Mouse (Mus musculus): ENCODE results near the gene Jund. TPM values are rescaled to one million over a fixed set of nuclear protein-coding genes. Genes with fewer than 3 reads are reported as not detected.

The Jund gene
- polyA plus RNA-seq, 1 experiment from 2014 or later, result 54.6 TPM

DNA sequence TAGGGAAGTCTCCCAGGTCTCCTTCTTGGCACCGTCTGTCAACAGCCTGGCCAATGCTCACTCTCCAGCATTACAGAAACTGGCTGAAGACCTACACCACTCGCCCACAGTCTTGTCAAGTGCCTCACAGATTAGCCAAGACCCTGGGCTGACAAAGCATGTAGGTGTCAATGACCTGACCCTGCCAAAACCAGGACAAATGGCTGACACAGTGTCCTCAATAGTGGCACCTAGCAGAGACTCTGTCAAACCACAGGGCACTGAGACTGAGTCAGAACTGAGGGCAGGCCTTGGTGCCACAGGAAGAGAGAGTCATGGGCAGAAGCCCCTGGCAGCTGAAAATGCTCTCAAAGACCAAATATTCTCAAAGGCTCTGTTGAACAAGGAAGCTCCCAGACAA, 16.3 kb downstream of the Jund start:
- H3K4me2 ChIP-seq (ENCODE audit: low read length), result no peak overlapping the region
- H3K4me1 ChIP-seq (replicated peaks; ENCODE audit: control insufficient read depth, insufficient read depth, low read length), result no peaks in the 10 kb centered on the region
- H3K9me3 ChIP-seq (ENCODE audit: control insufficient read depth, low read length), result no peaks in the 10 kb centered on the region
- ATAC-seq, result no peak
- no peak overlapping the region for H3K9ac ChIP-seq (replicated peaks; ENCODE audit: low read depth, low read length)
- no peak overlapping the region for H3K4me3 ChIP-seq (replicated peaks; ENCODE audit: low read length)
- no peaks in the 10 kb centered on the region for H3K27me3 ChIP-seq (replicated peaks; ENCODE audit: control insufficient read depth, insufficient read depth, low read length)
- no peaks in the 10 kb centered on the region for H3K36me3 ChIP-seq (ENCODE audit: control insufficient read depth, insufficient read depth)
- 62% methylated on average over 2 of the region's 2 CpGs for WGBS
- no peak overlapping the region for H3K27ac ChIP-seq (ENCODE audit: low read length)

DNA sequence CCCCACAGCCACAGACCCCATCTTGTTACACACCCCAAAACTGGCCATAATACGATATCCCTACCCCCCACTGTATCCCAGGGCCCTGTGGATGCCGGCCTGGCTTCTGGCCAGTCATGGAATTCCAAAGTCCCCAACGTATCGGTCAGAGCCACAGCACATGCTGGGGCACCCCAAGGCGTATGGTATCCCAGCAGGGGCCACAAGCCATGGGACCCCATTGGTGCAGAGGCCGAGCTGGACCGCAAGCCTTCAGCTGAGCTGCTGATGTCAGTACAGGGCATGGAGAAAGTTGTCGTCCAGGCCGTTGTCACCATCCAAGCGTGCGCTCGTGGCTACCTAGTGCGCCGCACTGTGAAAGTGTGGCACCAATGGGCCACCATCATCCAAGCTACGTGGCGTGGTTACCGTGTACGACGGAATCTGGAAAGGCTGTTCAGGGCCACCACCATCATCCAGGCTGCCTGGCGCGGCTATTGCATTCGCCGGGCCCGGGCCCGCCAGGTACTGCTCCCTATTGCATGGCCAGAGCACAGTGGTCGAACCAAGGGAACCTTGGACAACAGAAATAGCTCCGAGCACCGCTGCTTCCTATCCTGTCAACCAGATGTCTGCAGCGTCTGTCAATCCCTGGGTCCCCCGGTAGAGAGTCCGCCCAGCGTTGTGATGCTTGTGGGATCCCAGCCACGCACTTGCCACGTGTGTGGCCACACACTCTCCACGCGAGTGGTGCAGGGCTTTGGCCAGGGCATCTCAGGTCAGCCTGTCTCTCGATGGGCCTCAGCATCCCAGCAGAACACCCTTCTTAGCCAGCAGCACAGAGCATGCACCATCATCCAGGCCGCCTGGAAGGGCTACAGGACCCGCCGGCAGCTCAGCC, 18.0 kb downstream of the Jund start:
- Histone ChIP-seq H3K9me3 (ENCODE audit: control insufficient read depth, low read length) (no peaks in the 10 kb centered on the region), H3K27ac (ENCODE audit: low read length) (no peak overlapping the region), H3K4me2 (ENCODE audit: low read length) (no peak overlapping the region), H3K9ac (replicated peaks; ENCODE audit: low read depth, low read length) (no peak overlapping the region), H3K36me3 (ENCODE audit: control insufficient read depth, insufficient read depth) (no peaks in the 10 kb centered on the region), H3K27me3 (replicated peaks; ENCODE audit: control insufficient read depth, insufficient read depth, low read length) (no peaks in the 10 kb centered on the region), H3K4me1 (replicated peaks; ENCODE audit: control insufficient read depth, insufficient read depth, low read length) (no peaks in the 10 kb centered on the region), H3K4me3 (replicated peaks; ENCODE audit: low read length) (no peak overlapping the region)
- ATAC-seq, result no peak
- 88% methylated on average over 40 of the region's 40 CpGs for WGBS

DNA sequence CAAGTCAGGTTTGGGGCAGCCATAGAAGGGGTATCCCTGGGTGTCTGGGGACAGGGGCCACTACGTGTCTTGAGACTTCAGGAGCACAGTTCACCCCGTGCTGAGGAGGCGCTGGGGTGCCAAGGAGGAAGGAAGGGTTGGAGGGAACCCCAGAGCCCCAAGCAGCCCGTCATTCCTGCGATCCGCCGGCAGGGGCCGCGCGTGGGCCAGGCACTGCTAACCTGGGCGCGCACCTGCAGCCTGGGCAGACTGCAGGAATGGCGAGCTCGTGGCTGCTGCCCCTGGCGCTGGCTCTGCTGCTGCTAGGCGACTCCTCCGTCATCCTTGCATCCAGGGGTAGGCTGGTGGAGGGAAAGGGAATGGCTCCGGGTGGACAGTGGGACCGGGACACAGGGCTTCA, 19.5 kb downstream of the Jund start, which contains the start of gene Gm3336:
Gene Gm3336, plus strand, starts transcription at position 247 of the 400 bp plus-strand sequence.
- Histone ChIP-seq H3K9me3 (ENCODE audit: control insufficient read depth, low read length) (no peaks in the 10 kb centered on the region), H3K4me2 (ENCODE audit: low read length) (no peak within 1 kb of the TSS), H3K4me3 (replicated peaks; ENCODE audit: low read length) (no peak within 1 kb of the TSS), H3K27me3 (replicated peaks; ENCODE audit: control insufficient read depth, insufficient read depth, low read length) (no peaks in the 10 kb centered on the region), H3K36me3 (ENCODE audit: control insufficient read depth, insufficient read depth) (no peaks in the 10 kb centered on the region), H3K4me1 (replicated peaks; ENCODE audit: control insufficient read depth, insufficient read depth, low read length) (no peaks in the 10 kb centered on the region), H3K27ac (ENCODE audit: low read length) (no peak within 1 kb of the TSS), H3K9ac (replicated peaks; ENCODE audit: low read depth, low read length) (no peak within 1 kb of the TSS)
- peak; percentile 34; the same call in 1 of the 2 replicates for ATAC-seq
- WGBS, result 5% methylated on average over 19 of the region's 19 CpGs

DNA sequence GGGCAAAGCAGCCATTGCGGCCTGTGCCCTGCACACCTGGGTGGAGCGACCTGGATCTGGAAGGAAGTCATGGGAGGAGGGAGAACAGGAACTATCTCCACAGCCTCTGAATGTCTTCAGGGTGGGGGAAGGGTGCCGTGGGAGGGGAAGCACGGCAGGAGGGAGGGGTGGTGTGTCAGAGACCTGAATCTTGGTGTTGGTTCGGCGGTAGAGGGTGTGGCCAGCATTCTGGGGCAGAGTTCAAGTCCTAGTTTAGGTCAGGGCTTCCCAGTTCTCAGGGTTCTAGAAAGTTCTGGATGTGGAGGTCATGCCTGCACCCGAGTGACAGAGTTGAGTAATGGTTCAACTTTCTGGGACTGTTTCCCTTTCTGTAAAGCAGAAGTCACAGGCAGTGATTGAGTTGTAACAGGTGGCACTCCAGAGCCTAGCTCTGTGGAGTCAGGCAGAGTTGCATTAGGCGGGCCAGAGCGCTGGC, 21.1 kb downstream of the Jund start:
- H3K9me3 ChIP-seq (ENCODE audit: control insufficient read depth, low read length), result no peaks in the 10 kb centered on the region
- WGBS, result 74% methylated on average over 9 of the region's 9 CpGs
- no peaks in the 10 kb centered on the region for H3K27me3 ChIP-seq (replicated peaks; ENCODE audit: control insufficient read depth, insufficient read depth, low read length)
- ATAC-seq, result no peak
- no peak overlapping the region for H3K27ac ChIP-seq (ENCODE audit: low read length)
- no peak overlapping the region for H3K4me3 ChIP-seq (replicated peaks; ENCODE audit: low read length)
- H3K4me1 ChIP-seq (replicated peaks; ENCODE audit: control insufficient read depth, insufficient read depth, low read length), result no peaks in the 10 kb centered on the region
- H3K9ac ChIP-seq (replicated peaks; ENCODE audit: low read depth, low read length), result no peak overlapping the region
- H3K4me2 ChIP-seq (ENCODE audit: low read length), result no peak overlapping the region
- no peaks in the 10 kb centered on the region for H3K36me3 ChIP-seq (ENCODE audit: control insufficient read depth, insufficient read depth)

DNA sequence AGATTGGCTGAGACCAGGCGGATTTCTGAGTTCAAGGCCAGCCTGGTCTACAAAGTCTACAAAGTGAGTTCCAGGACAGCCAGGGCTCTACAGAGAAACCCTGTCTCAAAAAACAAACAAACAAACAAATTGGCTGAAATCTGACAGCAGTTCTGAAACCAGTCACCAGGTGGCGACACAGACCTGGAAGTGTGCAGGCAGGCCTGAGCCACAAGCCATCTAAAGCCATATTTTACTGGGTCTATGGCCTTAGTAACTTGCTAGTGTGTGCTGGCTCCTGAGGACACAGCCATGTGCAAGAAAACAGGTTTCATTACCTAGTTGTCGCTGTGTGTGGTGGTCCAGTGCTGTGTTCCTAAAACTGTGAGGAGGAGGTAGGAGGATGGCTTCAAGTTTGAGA, 22.0 kb downstream of the Jund start:
- H3K27ac ChIP-seq (ENCODE audit: low read length), result no peak overlapping the region
- H3K9me3 ChIP-seq (ENCODE audit: control insufficient read depth, low read length), result no peaks in the 10 kb centered on the region
- H3K36me3 ChIP-seq (ENCODE audit: control insufficient read depth, insufficient read depth), result no peaks in the 10 kb centered on the region
- H3K4me2 ChIP-seq (ENCODE audit: low read length), result no peak overlapping the region
- 0 out of 2 replicates have a peak overlapping the region, but pooled peaks have one; percentile 17 for H3K9ac ChIP-seq (replicated peaks; ENCODE audit: low read depth, low read length)
- peak; percentile 75 for ATAC-seq
- H3K27me3 ChIP-seq (replicated peaks; ENCODE audit: control insufficient read depth, insufficient read depth, low read length), result no peaks in the 10 kb centered on the region
- H3K4me1 ChIP-seq (replicated peaks; ENCODE audit: control insufficient read depth, insufficient read depth, low read length), result no peaks in the 10 kb centered on the region
- 4% methylated on average over 3 of the region's 3 CpGs for WGBS
- no peak overlapping the region for H3K4me3 ChIP-seq (replicated peaks; ENCODE audit: low read length)

DNA sequence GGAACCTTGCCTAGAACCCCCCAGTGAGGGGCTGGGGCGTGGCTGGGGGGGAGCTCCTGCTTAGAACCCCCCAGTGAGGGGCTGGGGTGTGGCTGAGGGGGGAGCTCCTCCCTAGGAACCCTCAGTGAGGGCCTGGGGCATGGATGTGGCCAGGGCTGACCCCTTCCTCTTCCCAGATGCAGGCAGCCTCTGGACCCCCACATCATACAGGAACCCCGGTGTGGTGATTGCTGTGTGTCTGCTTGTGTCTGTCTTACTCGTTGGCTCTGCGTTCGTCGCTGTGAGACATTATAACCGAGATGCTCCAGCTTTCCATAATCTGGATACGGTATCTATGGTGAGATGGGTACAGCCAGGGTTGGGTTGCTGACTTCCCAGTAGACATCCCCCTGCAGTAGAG, 22.9 kb downstream of the Jund start:
- H3K9me3 ChIP-seq (ENCODE audit: control insufficient read depth, low read length), result no peaks in the 10 kb centered on the region
- no peak for ATAC-seq
- WGBS, result 86% methylated on average over 8 of the region's 8 CpGs

DNA sequence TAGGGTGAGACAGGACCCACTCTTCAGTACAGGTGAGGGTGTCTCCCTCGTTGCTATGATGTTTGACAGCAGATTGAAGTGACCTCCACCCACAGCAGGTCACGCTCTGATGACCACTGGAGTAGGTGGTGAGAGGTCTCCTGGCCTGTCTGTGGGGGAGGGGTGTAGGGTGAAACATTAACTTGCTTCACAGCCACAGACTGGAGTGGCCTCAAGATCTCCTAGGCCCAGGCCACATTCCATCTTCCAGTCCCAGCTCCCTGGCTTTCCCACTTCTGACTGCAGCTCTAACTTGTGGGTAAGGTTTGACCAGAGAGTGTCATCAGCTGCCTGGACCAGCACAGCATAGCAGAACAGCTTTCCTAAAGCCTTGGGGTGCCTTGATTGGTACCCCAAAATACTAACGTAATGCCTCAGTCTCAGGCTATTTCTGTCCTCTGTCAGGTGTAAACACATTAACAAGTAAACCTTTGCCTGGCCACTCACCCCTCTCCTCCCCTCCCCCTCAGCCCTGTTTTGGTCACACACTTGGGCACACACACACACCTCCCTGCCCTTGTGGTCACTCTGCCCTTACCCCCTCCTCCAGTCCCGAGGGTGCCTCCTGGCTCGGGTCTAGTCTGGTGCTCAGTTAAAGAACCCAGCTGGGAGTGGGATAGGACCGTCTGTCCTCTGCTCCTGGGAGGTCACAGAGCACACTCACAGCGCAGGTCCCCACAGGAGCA, 24.9 kb downstream of the Jund start, which contains the start of gene Pde4c:
Gene Pde4c, plus strand, starts transcription at position 235 of the 725 bp plus-strand sequence.
- Histone ChIP-seq H3K27ac (ENCODE audit: low read length) (no peak within 1 kb of the TSS), H3K27me3 (replicated peaks; ENCODE audit: control insufficient read depth, insufficient read depth, low read length) (peaks cover 4% of the 10 kb centered on the region), H3K4me1 (replicated peaks; ENCODE audit: control insufficient read depth, insufficient read depth, low read length) (no peaks in the 10 kb centered on the region), H3K4me3 (replicated peaks; ENCODE audit: low read length) (no peak within 1 kb of the TSS), H3K36me3 (ENCODE audit: control insufficient read depth, insufficient read depth) (no peaks in the 10 kb centered on the region), H3K4me2 (ENCODE audit: low read length) (no peak within 1 kb of the TSS), H3K9ac (replicated peaks; ENCODE audit: low read depth, low read length) (no peak within 1 kb of the TSS), H3K9me3 (ENCODE audit: control insufficient read depth, low read length) (no peaks in the 10 kb centered on the region)
- 71% methylated on average over 7 of the region's 7 CpGs for WGBS
- ATAC-seq, result no peak

More for the DNA sequence above, 22.9 kb downstream of the Jund start:
- H3K36me3 ChIP-seq (ENCODE audit: control insufficient read depth, insufficient read depth), result no peaks in the 10 kb centered on the region
- no peak overlapping the region for H3K9ac ChIP-seq (replicated peaks; ENCODE audit: low read depth, low read length)
- H3K4me3 ChIP-seq (replicated peaks; ENCODE audit: low read length), result no peak overlapping the region
- no peaks in the 10 kb centered on the region for H3K27me3 ChIP-seq (replicated peaks; ENCODE audit: control insufficient read depth, insufficient read depth, low read length)
- no peak overlapping the region for H3K27ac ChIP-seq (ENCODE audit: low read length)
- H3K4me1 ChIP-seq (replicated peaks; ENCODE audit: control insufficient read depth, insufficient read depth, low read length), result no peaks in the 10 kb centered on the region
- no peak overlapping the region for H3K4me2 ChIP-seq (ENCODE audit: low read length)

DNA sequence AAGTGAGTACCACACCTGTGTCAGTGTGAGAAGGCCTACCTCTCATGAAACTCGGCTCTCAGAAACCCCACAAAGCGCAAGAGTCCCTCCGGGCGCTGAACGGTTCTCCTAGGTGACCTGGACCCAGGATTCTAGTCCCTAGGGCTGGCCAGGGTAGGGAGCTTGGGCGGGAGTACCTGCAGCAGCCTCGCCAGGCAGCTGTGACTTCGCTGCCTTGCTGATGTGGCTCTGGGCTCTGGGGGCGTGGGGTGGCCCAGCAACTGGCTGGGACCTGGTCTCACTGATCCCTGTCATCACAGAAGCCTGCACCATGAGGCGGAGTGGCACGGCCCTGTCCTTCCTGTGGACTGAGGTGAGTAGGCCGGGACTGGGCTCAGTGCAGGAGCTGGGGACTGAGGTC, 25.5 kb downstream of the Jund start:
- no peaks in the 10 kb centered on the region for H3K36me3 ChIP-seq (ENCODE audit: control insufficient read depth, insufficient read depth)
- H3K4me1 ChIP-seq (replicated peaks; ENCODE audit: control insufficient read depth, insufficient read depth, low read length), result no peaks in the 10 kb centered on the region
- H3K4me3 ChIP-seq (replicated peaks; ENCODE audit: low read length), result no peak overlapping the region
- H3K9ac ChIP-seq (replicated peaks; ENCODE audit: low read depth, low read length), result no peak overlapping the region
- WGBS, result 82% methylated on average over 12 of the region's 12 CpGs
- peaks cover 9% of the 10 kb centered on the region for H3K27me3 ChIP-seq (replicated peaks; ENCODE audit: control insufficient read depth, insufficient read depth, low read length)
- H3K27ac ChIP-seq (ENCODE audit: low read length), result no peak overlapping the region
- ATAC-seq, result no peak
- H3K9me3 ChIP-seq (ENCODE audit: control insufficient read depth, low read length), result no peaks in the 10 kb centered on the region
- H3K4me2 ChIP-seq (ENCODE audit: low read length), result no peak overlapping the region

DNA sequence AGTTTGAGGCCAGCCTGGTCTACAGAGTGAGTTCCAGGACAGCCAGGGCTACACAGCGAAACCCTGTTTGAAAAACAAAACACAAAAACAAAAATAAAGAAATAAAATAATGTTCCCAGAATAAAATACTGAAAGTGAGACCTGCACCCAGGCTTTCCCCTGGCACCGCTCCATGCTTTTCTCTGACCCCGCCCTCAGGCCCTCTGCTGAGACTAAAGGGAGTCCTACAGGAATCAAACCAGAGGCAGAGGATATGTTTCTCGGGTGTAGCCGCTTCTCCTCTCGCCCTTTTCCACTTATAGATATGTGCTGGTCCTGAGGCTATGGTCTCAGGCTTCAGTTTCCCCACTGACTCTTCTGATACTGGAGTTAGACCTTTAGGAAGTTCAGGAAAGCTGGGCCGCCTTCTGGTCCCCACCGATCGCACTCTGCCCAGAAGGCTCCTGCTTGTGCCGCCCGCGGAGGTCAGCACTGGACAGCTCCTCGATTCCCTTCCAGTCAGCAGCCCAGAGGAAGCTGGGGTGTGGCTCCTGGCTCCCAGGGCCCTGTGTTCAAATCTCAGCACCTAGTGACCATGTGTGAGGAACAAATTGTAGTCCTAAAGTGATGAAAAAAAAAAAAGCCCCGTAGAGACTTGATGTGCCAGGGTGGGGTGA, 27.2 kb downstream of the Jund start:
- Histone ChIP-seq H3K27me3 (replicated peaks; ENCODE audit: control insufficient read depth, insufficient read depth, low read length) (peaks cover 21% of the 10 kb centered on the region), H3K27ac (ENCODE audit: low read length) (no peak overlapping the region), H3K9ac (replicated peaks; ENCODE audit: low read depth, low read length) (no peak overlapping the region), H3K4me2 (ENCODE audit: low read length) (no peak overlapping the region), H3K36me3 (ENCODE audit: control insufficient read depth, insufficient read depth) (no peaks in the 10 kb centered on the region), H3K9me3 (ENCODE audit: control insufficient read depth, low read length) (no peaks in the 10 kb centered on the region), H3K4me3 (replicated peaks; ENCODE audit: low read length) (no peak overlapping the region), H3K4me1 (replicated peaks; ENCODE audit: control insufficient read depth, insufficient read depth, low read length) (peaks cover 3% of the 10 kb centered on the region; the same call in 1 of the 2 replicates)
- no peak for ATAC-seq
- WGBS, result 27% methylated on average over 14 of the region's 14 CpGs

All from forebrain, embryonic 16.5 days (tissue).